ENCODE assay signal across 13 mouse cellular contexts in genomic region chr15:45266620-45267263, GRCm38 (mm10).
DNase-seq lines count a peak whose midpoint lies in the region; ATAC-seq lines count a peak whose summit lies in the region.
"Had no signal": no experiment of that assay in that cellular context is flagged by ENCODE, and none has a peak within 500 bp of the region (broad histone marks: within the 10 kb centered on the region; RNA-seq: fewer than 3 reads in every experiment).

No protein-coding gene starts in this region.

- no peaks in the 10 kb centered on the region for H3K9me3 ChIP-seq in hindbrain, embryonic 13.5 days
- H3K9me3 ChIP-seq in hindbrain, embryonic 14.5 days (ENCODE audit: control insufficient read depth, low read length) = no peaks in the 10 kb centered on the region
- H3K9me3 ChIP-seq in midbrain, embryonic 14.5 days (ENCODE audit: control insufficient read depth, low read length) = no peaks in the 10 kb centered on the region
- H3K9me3 ChIP-seq in midbrain, embryonic 16.5 days (replicated peaks; ENCODE audit: control insufficient read depth, low read length, poor library complexity, severe bottlenecking) = no peaks in the 10 kb centered on the region
- H3K9me3 ChIP-seq: limb, embryonic 15.5 days; neural tube, embryonic 15.5 days had no signal

- no peak for DNase-seq in cerebellum, adult 9-10 months
- no peak for DNase-seq in hindbrain, embryonic 14.5 days (ENCODE audit: low spot score)
- peak; percentile 12 for DNase-seq in midbrain, embryonic 14.5 days
- peak; percentile 5 to 31 for DNase-seq in frontal cortex, postnatal 36 days (ENCODE audit: low spot score in 2 of 2)
- DNase-seq in ovary, adult 18-20 months (ENCODE audit: low spot score) = no peak
- DNase-seq: kidney, adult 9 months; thymus, adult 2 months had no signal

- 0 out of 2 replicates have a peak overlapping the region, but pooled peaks have one; percentile 3 for H3K27ac ChIP-seq in hindbrain, embryonic 13.5 days
- H3K27ac ChIP-seq in hindbrain, embryonic 14.5 days = no peak overlapping the region
- no peak overlapping the region for H3K27ac ChIP-seq in midbrain, embryonic 14.5 days (replicated peaks; ENCODE audit: low read depth, low read length)
- H3K27ac ChIP-seq in midbrain, embryonic 16.5 days (ENCODE audit: low read length) = no peak overlapping the region
- H3K27ac ChIP-seq: limb, embryonic 15.5 days; neural tube, embryonic 15.5 days had no signal

- no peak overlapping the region for H3K9ac ChIP-seq in hindbrain, embryonic 13.5 days
- no peak overlapping the region for H3K9ac ChIP-seq in hindbrain, embryonic 14.5 days
- no peak overlapping the region for H3K9ac ChIP-seq in midbrain, embryonic 14.5 days (replicated peaks; ENCODE audit: low read length)
- no peak overlapping the region for H3K9ac ChIP-seq in midbrain, embryonic 16.5 days (ENCODE audit: low read depth, low read length)
- H3K9ac ChIP-seq: limb, embryonic 15.5 days; neural tube, embryonic 15.5 days had no signal

- no peaks in the 10 kb centered on the region for H3K36me3 ChIP-seq in hindbrain, embryonic 13.5 days
- H3K36me3 ChIP-seq in hindbrain, embryonic 14.5 days (replicated peaks; ENCODE audit: control insufficient read depth, insufficient read depth) = no peaks in the 10 kb centered on the region
- H3K36me3 ChIP-seq in midbrain, embryonic 14.5 days (ENCODE audit: control insufficient read depth, insufficient read depth, low read length) = no peaks in the 10 kb centered on the region
- H3K36me3 ChIP-seq in midbrain, embryonic 16.5 days (ENCODE audit: control insufficient read depth, insufficient read depth, low read length) = no peaks in the 10 kb centered on the region
- H3K36me3 ChIP-seq: limb, embryonic 15.5 days; neural tube, embryonic 15.5 days had no signal

- peak; percentile 56 for ATAC-seq in cerebellum, adult (ENCODE audit: insufficient number of reproducible peaks, low FRiP score, low TSS enrichment)
- ATAC-seq in hindbrain, embryonic 13.5 days (ENCODE audit: low FRiP score) = no peak
- no peak for ATAC-seq in hindbrain, embryonic 14.5 days (ENCODE audit: low FRiP score)
- no peak for ATAC-seq in midbrain, embryonic 14.5 days (ENCODE audit: low FRiP score, low TSS enrichment)
- ATAC-seq in midbrain, embryonic 16.5 days = no peak

- no peaks in the 10 kb centered on the region for H3K27me3 ChIP-seq in hindbrain, embryonic 13.5 days
- H3K27me3 ChIP-seq in hindbrain, embryonic 14.5 days (ENCODE audit: control insufficient read depth, insufficient read depth, low read length) = no peaks in the 10 kb centered on the region
- H3K27me3 ChIP-seq in midbrain, embryonic 14.5 days (ENCODE audit: control insufficient read depth, insufficient read depth, low read length) = no peaks in the 10 kb centered on the region
- no peaks in the 10 kb centered on the region for H3K27me3 ChIP-seq in midbrain, embryonic 16.5 days (ENCODE audit: control insufficient read depth, insufficient read depth, low read depth, low read length)
- H3K27me3 ChIP-seq: CH12.LX; limb, embryonic 15.5 days; neural tube, embryonic 15.5 days had no signal

- no peak overlapping the region for H3K4me3 ChIP-seq in hindbrain, embryonic 13.5 days
- no peak overlapping the region for H3K4me3 ChIP-seq in hindbrain, embryonic 14.5 days (replicated peaks; ENCODE audit: low read length)
- H3K4me3 ChIP-seq in midbrain, embryonic 14.5 days (replicated peaks; ENCODE audit: low read depth, low read length) = no peak overlapping the region
- H3K4me3 ChIP-seq in midbrain, embryonic 16.5 days (ENCODE audit: low read depth, low read length) = no peak overlapping the region
- H3K4me3 ChIP-seq: limb, embryonic 15.5 days; neural tube, embryonic 15.5 days had no signal

- no peak overlapping the region for H3K4me2 ChIP-seq in hindbrain, embryonic 13.5 days
- H3K4me2 ChIP-seq in hindbrain, embryonic 14.5 days (replicated peaks) = no peak overlapping the region
- H3K4me2 ChIP-seq in midbrain, embryonic 14.5 days (ENCODE audit: low read length) = no peak overlapping the region
- no peak overlapping the region for H3K4me2 ChIP-seq in midbrain, embryonic 16.5 days (ENCODE audit: low read length)
- H3K4me2 ChIP-seq: limb, embryonic 15.5 days; neural tube, embryonic 15.5 days had no signal

- no peaks in the 10 kb centered on the region for H3K4me1 ChIP-seq in hindbrain, embryonic 13.5 days (replicated peaks)
- H3K4me1 ChIP-seq in hindbrain, embryonic 14.5 days (replicated peaks; ENCODE audit: control insufficient read depth, insufficient read depth, low read length) = no peaks in the 10 kb centered on the region
- no peaks in the 10 kb centered on the region for H3K4me1 ChIP-seq in midbrain, embryonic 14.5 days (ENCODE audit: control insufficient read depth, insufficient read depth, low read length)
- no peaks in the 10 kb centered on the region for H3K4me1 ChIP-seq in midbrain, embryonic 16.5 days (ENCODE audit: control insufficient read depth, insufficient read depth, low read length)
- H3K4me1 ChIP-seq: limb, embryonic 15.5 days; neural tube, embryonic 15.5 days had no signal

Comparison
In these comparisons a context has a peak if more than half of its experiments do, and no peak if none do; other contexts are left out.
1. DNase-seq: peak in midbrain, embryonic 14.5 days (single experiment) and frontal cortex, postnatal 36 days (2 of 2); none in cerebellum, adult 9-10 months (single experiment), hindbrain, embryonic 14.5 days (single experiment) and ovary, adult 18-20 months (single experiment).